Mouse (Mus musculus) cerebellum, adult (tissue): Measurements from ENCODE around the gene Pum2.
A peak's percentile ranks its signal among the peaks of the same experiment; 100 is the strongest.
"Not testable (repeated sequence)": the region's sequence is repeated elsewhere in the genome, so short reads cannot be mapped to it uniquely, and the experiment has no call there.

Experiments
- ATAC-seq: cut with Nextera tagmentation; 2 replicates; pipeline ENCODE4 v1.9.2; 2017; ENCODE audit warnings: mild to moderate bottlenecking, moderate library complexity, mixed read lengths; ENCODE audit not compliant: insufficient number of reproducible peaks, low FRiP score, low TSS enrichment

Gene Pum2

DNA sequence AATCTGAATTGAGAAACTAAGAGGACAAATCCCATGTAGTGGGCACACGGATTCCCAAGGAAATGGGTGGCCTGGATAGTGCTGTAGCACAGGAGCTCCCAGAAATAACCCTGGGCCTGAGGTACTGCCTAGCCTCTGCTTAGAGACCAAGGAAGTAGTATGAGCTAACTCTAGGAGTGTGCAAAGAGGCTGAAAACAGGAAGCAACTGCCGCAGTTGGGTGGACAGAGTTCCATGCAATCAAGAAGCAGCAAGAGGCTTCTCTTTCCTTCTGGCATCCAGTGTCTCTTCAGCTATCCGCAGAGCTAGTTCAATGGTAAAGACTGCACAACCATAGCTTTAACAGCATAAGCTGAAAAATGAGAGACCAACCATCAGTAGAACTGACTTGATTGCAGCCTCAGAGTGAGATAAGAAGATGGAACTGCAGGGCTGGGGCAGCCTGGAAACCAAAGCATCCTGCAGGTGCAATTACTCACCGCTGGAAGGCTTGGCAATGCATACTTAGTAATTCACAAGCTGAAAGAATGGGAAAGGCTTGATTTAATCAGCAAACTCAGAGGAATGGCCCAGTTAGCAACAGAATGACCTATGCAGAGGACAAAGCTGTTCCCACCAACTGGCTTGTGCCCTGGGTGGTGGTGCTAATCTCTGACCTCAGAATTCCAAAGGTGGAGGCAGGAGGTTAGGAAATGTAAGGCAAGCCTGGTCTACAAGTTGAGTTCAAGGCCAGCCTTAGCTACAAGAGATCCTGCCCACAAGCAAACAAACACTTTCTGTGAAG lies 6.3 kb upstream of the Pum2 start:
- ATAC-seq, result no peak

DNA sequence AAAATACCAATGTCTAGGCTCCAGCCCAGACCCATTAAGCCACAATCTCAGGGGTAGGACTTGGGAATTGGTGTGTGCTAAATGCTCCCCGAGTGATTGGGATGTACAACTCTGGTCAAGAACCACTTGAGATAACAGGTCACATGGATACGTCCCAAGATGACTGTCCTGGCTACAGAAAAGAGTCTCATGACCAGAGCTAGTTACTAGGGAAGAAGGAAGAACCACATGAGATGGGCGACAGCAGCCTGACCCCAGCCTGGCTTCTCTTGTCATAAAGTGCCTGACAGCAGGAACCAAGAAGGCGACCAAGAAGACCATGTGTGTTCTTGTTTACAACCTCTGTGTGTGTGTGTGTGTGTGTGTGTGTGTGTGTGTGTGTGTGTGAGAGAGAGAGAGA lies 4.5 kb upstream of the Pum2 start:
- no peak for ATAC-seq

DNA sequence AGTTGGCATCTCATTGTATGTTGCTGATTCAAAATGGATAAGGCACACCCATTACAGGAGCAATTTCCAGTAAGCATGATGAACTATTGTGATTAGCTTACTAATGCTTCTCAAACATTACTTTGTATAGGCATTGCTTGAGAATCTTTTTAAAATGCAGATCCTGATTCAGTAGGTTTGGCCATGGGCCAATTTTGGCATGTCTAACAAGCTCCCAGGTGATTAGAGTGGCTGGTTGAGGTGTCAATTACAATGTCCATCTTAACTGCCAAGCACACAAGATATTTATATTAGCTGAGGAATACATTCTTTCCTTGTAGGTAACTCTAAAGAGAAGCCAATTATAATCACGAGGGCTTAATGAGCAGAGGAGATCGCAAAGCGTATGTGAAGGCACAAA lies 4.1 kb upstream of the Pum2 start:
- no peak for ATAC-seq

DNA sequence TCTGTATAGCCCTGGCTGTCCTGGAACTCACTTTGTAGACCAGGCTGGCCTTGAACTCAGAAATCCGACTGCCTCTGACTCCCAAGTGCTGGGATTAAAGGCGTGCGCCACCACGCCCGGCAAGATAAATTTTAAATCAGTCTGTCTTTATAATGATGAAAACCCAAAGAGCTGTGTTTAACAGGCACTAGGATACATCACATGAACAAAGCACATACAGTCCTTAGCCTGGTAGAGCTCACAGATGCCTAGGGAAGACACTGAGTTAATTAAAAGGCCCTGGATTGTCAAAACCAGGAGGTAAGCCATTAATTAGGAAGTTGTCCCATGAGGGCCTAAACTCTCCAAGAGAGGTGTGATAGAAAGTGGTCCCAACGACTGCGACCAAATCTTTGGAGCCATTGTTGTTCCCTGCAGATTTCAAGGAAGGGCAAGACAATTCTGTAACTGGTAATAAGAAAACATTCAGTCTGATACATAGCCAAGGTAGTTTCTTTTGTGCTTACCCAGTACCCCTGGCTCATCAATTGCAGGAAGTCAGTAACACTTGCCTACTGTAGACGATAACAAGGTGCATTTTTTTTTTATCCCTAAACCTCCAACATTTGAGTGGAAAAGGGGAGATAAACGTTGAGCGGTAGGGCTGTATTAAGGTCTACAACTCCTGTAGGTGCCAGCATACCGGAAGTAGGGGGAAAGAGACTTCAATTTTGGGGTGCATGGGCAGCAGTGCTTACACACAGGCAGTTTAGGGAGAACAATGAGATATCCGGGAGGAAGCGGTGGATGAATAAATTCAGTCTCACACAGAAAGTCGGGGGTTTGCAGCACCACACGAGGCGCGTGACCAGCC lies 587 bp upstream of the Pum2 start:
- ATAC-seq, result no peak

DNA sequence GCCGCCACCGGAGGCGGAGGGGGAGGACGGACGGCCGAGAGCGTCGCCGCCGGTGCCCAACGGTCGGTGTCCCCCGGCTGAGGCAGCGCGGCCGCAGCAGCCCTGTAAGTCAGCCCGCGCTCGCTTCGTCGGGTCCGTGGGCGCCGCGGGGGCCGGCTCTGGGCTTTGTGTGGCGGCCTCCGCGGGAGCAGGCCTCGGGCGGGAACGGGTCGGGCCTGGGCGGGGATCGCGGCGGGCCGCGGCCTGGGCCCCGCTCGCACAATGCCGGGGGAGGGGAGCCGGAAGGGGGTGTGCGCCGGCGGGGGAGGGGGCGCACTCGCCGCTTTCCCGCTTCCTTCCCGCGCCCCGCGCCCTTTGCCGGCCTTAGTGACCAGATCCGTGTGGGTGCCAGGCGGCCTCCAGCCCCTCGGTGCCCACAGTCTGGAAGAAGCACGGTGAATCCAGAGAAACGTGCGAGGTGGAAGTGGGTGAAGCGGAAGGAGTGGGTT lies 487 bp downstream of the Pum2 start:
- peak; percentile 58 for ATAC-seq

DNA sequence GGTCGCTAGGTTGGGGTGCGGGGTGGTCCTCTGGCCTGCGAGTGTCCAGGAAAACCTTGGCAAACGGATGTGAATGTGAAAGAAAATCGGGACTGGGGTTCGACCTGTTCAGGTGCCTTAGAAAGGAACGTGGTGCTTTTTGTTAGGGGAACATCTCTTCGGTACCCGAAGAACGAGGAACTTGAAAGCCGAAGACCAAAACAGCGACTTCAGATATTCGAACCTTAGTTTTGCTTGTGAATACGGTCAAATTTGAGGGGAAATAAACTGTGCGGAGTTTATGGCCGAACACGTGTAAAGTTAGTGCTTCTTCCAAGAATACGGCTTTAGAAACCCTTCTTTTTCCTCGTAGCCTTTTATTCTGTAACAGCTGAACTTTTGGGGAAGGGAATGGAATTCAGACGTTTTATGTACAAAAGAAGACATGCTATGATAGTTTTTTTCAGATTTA lies 982 bp downstream of the Pum2 start:
- ATAC-seq, result no peak

DNA sequence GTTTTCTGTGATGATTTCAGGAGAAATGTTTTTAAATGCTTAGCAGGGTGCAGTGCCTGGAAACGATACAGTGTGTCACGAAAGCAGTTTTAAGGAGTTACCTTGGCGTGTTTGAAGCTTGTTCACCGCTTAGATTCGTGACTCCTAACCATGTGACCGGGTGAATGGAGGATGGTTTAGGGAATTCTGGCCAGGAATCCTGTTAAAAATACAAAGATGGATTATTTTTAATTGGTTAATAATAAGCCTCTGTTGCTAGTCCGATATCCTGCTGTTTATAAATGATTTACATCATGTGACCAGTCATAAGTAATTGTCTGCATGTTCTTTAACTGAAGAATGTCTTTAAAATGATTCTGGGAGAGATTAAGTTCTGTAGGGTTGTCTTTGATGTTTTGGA lies 1.4 kb downstream of the Pum2 start:
- ATAC-seq, result no peak

DNA sequence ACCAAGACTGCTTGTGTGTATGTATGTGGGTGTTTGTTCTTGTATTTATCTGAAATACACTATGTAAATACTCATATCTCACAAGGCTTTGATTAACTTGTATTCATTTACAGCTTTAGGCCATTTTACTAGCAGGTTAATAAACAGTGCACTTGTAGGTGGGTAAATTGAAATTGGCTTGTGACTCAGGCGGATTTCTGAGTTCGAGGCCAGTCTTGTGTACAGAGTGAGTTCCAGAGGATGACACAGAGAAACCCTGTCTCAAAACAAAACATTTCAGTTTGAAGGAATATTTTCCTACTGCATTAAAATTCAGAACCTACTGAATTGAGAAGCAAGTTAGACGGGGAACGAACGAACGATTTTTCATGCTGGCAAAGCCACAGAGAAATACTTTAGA lies 2.4 kb downstream of the Pum2 start:
- ATAC-seq, result no peak

DNA sequence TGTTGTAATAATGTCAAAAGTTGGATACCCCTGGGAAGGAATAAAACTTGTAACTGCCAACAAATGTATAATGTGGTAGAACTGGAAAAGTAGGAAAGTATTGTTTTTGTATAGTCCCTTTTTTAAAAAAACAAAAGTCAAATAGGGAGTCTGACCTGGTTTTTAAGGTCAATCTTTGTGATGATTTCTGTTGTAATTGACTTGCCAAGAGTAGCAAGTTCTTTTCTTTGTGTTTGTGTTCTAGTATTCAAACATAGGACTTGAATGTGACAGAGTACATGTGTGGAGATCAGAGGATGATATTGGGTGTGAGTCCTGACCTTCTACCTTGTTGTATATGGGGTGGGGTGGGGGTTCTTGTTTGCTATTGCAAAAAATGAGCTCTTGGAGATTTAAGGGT lies 4.0 kb downstream of the Pum2 start:
- ATAC-seq, result no peak

DNA sequence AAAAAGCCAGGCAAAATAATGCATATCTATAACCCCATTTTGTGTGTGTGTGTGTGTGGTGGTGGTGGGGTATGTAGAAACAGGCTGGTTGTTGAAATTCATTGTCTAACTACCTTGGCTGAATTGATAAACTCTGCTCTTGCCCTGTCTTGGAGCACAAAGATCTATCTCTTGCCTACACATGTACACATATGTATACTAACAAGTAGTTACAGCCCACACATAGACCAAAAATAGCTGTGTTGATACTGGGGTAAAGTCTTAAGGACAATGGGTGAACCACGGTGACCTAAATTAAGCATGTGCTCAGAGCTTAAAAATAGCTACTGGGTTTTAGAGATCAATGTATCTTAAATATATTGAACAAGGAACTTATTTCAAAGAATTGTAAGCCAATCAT lies 10.3 kb downstream of the Pum2 start:
- ATAC-seq, result no peak

DNA sequence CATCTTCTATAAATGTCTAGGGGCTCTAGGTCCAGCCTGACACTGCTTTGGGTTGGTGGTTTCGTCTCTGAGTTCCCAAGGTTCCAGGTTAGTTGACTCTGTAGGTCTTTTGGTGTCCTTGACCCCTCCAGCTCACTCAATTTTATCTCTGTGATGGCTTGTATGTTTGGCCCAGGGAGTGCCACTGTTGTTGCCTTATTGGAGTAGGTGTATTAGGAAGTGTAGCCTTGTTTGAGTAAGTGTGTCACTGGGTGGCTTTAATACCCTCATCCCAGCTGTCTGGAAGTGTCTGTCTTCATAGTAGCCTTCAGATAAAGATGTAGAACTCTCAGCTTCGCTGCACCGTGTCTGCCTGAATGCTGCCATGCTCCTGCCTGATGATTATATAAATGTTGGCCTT lies 11.1 kb downstream of the Pum2 start:
- no peak for ATAC-seq

DNA sequence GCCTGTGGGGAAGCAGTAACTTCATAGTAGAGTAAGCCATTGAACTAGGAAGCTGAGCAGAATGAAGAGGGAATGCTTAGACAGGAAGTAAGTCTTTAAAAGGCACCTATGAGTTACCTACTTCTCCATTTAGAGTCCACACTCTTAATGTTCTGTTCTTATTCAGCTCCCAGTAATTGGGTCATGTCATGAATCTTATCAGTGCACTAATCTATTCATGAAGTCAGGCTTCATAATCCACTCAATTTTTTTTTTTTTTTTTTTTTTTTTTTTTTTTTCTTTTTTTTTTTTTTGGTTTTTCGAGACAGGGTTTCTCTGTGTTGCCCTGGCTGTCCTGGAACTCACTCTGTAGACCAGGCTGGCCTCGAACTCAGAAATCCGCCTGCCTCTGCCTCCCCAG lies 15.9 kb downstream of the Pum2 start:
- not testable (repeated sequence) for ATAC-seq

DNA sequence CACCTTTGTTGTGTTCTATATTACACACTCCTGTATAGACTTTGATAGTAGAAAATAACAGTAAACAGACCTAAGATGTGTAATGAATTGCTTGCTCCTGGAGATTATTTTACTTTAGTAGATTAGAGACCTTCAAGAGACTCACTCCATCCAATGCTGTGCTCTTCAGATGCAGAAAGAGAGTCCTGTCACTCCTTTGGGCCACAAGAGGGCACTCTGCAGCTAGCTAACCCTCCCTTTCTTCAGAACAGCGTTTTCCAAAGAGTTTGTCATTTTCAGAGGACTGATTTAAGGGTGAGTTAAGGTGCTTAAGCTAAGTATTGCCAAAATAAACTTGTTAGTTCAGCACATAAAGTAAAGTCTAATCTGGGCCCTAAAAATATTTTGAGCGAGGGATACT lies 25.0 kb downstream of the Pum2 start:
- ATAC-seq, result peak; percentile 72; the same call in 1 of the 2 replicates

DNA sequence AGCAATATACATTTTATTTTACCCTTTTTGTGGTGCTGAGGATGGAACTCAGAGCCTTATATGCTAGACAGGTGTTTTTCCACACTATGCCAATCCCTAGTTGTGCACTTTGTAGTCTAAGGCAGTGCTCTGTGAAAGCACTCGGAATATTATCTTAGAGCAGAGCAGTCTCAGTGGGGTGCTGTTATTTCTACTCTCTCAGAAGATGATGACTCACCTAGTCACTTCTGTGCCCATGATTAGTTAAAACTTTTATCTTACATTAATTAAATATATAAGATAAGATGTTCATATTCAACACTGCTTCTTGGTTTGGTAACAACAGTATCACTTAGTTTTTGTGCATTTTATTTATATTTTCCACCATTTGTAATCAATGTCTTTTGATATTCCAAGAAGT lies 30.1 kb downstream of the Pum2 start:
- no peak for ATAC-seq

DNA sequence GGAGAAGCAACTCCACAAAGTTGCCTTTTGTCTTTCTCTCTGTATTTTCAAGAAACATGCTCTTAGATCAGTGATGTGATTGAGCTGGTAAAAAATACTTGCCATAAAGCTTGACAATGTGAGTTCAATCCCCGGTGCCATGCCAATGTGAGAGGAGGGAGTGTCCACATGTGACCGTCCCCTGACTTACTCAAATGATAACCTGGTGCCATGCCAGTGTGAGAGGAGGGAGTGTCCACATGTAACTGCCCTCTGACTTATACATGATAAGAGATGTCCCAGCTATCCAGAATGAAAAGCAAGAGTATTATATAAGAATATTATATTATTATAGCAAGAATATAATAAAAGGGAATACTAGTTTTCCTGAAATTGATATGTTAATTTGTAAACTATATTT lies 34.9 kb downstream of the Pum2 start:
- no peak for ATAC-seq

DNA sequence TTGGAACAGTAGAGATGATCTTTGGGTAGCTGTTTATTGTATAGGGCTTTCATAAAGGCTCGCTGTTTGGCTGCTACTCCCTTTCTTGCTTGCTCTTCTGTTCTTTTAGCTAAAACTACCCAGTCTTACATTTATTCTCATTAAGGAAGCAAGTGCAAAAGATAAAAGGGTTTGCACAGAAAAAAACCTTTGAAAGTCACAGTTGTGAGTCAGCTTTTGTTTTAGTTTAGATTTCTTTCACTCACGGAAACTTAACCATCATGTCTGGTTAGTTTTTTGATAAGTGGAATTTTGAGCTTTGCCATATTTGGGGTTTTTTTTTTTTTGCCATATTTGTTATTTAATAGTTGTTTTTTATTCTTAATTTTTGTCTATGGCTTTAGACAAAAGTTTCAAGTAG lies 38.7 kb downstream of the Pum2 start:
- ATAC-seq, result no peak

DNA sequence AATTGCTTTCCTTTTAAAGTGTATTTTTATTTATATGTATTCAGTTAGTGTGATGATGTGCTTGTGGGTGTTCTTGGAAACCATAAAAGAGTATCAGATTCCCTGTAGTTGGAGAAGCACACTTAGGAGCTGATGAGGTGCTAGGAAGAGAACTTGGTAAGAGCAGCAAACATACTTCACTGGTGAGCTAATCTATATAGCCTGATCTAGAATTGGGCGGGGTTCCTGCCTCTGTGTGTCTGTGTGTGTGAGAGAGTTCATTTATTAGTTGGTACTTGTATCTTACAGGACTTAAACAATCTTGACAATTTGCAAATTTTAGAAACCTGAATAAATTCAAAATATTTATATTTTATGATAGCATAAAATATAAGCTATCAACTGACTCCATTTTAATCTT lies 42.2 kb downstream of the Pum2 start:
- ATAC-seq, result no peak

DNA sequence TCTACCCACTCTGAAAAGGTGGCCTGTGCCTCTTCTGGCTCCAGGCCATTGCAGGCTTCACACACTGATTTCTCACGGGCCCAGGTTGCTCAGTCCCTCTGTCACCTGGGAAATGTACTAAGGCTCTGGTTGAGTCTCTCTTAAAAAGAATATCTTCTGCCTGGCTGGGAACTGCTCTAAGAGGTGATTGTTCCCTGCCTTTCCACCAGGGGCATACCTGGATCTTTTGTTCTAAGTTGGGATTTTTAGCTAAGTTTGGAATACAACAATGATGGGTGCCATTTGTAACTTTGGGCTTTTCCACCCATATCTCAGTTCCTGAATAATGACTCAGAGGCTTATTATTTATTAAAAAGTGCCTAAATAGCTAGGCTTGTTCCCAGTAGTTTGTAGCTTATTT lies 53.0 kb downstream of the Pum2 start:
- ATAC-seq, result no peak

DNA sequence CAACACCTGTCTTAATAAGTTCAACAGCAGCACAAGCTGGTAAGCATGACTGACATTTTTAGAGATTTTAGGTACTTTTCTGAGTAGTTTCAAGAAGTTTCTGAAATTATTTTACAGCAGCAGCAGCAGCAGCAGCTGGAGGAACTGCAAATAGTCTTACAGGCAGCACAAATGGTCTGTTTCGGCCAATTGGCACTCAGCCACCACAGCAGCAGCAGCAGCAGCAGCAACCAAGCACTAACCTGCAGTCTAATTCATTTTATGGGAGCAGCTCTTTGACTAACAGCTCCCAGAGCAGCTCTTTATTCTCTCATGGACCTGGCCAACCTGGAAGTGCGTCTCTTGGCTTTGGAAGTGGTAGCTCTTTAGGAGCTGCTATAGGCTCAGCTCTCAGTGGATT lies 54.8 kb downstream of the Pum2 start:
- no peak for ATAC-seq

DNA sequence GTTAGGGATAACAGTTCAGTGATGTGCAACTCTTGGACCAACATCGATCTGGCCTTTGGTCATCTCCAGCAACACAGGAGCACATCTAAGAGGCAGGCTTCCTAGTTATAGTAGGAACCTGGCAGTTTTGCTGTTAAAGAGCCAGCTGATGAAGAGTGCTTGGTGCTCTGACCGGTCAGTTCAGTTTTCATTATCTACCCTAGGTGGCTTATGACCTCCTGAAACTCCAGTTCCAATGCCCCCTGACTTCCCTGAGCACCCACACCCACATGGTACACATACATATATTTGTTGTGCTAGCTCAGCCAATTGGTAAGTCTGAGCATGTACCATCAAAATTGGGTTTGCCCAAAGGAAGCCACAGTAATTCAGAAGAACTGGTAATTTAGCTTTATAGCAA lies 79.7 kb downstream of the Pum2 start:
- ATAC-seq, result no peak

DNA sequence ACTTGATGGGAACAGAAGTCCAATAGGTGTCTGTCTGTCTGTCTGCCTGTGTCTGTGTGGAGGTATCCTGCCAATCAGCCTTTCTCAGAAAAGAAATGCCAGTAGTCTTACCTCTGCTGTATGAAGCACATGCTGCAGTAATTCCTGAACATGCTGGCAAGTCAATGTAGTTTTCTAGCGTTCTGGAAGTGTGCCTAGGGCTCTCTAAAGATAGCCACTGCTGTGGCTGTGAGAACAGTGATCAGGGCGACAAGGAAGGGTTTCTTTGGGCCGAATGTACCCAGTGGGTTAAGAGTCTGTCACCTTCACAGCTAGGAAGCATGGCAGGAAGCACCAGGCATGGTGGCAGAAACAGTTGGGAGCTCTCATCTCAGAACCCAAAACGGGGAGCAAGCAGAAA lies 80.2 kb downstream of the Pum2 start:
- ATAC-seq, result peak; percentile 22; the same call in 1 of the 2 replicates

DNA sequence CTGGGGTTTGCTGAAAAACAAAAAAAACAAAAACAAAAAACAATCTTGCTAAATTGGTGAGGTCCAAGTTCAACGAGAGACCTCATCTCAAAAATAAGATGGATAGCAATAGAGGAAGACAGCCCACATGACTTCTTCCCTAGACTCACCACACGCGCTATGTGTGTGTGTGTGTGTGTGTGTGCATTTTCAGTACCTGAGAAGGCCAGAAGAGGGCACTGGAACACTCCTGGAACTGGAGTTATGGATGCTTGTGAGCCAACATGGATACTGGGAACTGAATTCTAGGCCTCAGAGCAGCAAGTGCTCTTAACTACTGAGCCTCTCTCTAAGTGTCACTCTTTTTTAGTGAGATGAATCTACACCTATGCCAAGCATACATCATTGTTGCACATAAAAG lies 84.1 kb downstream of the Pum2 start:
- ATAC-seq, result no peak
